Mouse (Mus musculus) G1E (cell line): ENCODE data around the gene Rbms3. TPM values are rescaled to one million over a fixed set of nuclear protein-coding genes. Genes with fewer than 3 reads are reported as not detected.

ENCODE experiments used
- ATAC-seq: 2 replicates; pipeline ENCODE4 v1.8.0; 2016; ENCODE audit warnings: mild to moderate bottlenecking; ENCODE audit not compliant: insufficient number of reproducible peaks, poor library complexity, low FRiP score, severe bottlenecking; ENCODE audit errors: extremely low read depth
- DNase-seq: peaks from one replicate; pipeline ENCODE4 v3.0.0; 2012; ENCODE audit warnings: low spot score
- H3K27me3 ChIP-seq: 2 replicates; pipeline ENCODE4 v1.6.1; 2012; ENCODE audit warnings: mild to moderate bottlenecking, low read length, inconsistent platforms; ENCODE audit not compliant: insufficient read depth
- H3K36me3 ChIP-seq: replicated peaks from 2 replicates; pipeline ENCODE3; 2012; ENCODE audit warnings: mild to moderate bottlenecking, inconsistent platforms
- H3K4me1 ChIP-seq: 2 replicates; pipeline ENCODE4 v1.6.1; 2012; ENCODE audit warnings: low read depth, low read length, inconsistent platforms, mixed read lengths; ENCODE audit not compliant: insufficient read depth
- H3K4me3 ChIP-seq: 2 replicates; pipeline ENCODE4 v1.5.1; 2012; ENCODE audit warnings: low read depth, mild to moderate bottlenecking, inconsistent platforms, low read length, moderate library complexity, mixed read lengths
- H3K9me3 ChIP-seq: replicated peaks from 2 replicates; pipeline ENCODE4 v1.6.1; 2012; ENCODE audit warnings: inconsistent platforms
- CTCF ChIP-seq: IDR thresholded peaks from 2 replicates; pipeline ENCODE4 v1.5.1; 2012; ENCODE audit warnings: low read depth, low read length, inconsistent platforms, mixed read lengths
- GATA1 ChIP-seq: IDR thresholded peaks from 2 replicates; pipeline ENCODE4 v1.6.1; 2012; ENCODE audit warnings: borderline replicate concordance, low read length, inconsistent platforms, mixed read lengths
- GATA2 ChIP-seq: IDR thresholded peaks from 2 replicates; pipeline ENCODE4 v1.6.1; 2012; ENCODE audit warnings: low read depth, low read length, inconsistent platforms, borderline replicate concordance
- POLR2AphosphoS5 ChIP-seq: IDR thresholded peaks from 2 replicates; pipeline ENCODE4 v1.6.1; 2012; ENCODE audit warnings: low read depth, low read length, inconsistent platforms; ENCODE audit not compliant: insufficient replicate concordance
- TAL1 ChIP-seq: conservative IDR thresholded peaks from 2 replicates; pipeline ENCODE4 v1.6.1; 2012; ENCODE audit warnings: low read depth, low read length, inconsistent platforms, mixed read lengths
- polyA plus RNA-seq: library from polyadenylated mRNA; stranded (reverse); fragments of >175 nt; gene quantifications from 2 replicates; pipeline ENCODE4 v1.2.3, GENCODE M21; 2012
- total RNA-seq, 2 experiments: library from RNA; stranded (forward) in 1 of 2; stranded (reverse) in 1 of 2; fragments of 200-1000 nt in 1 of 2; fragments of >200 nt in 1 of 2; fragmentation: Nextera tagmentation in 1 of 2; gene quantifications; 2 replicates each; pipeline ENCODE4 v1.2.3; 2014 to 2017

Rbms3 gene
- total and polyA plus RNA-seq, 3 experiments, result 0.16 TPM; not detected in 2

DNA sequence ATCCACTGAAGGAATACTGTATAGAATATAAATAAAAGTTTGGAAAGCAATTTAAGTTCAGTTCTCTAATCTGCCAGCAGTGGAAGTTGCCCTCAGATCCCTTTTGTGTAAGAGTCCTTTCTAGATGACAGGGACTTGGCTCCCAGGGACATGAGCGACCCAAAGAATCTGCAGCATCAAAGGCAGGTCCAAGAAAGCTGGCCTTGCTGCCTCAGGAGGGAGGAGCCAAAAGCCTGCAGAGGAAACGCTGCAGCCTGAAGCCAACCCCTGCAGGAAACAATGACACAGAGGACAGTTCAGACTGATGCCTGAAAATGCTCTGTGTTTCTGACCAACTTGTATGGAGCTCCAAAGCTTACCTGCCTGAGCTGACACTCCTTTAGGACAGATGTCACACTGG, 656.1 kb downstream of the Rbms3 start:
- ATAC-seq (no peak), DNase-seq (no peak)
- no peak for TF ChIP-seq CTCF
- no peak for TF ChIP-seq GATA2
- Histone ChIP-seq H3K36me3 (no peaks in the 10 kb centered on the region), H3K27me3 (no peaks in the 10 kb centered on the region), H3K4me1 (no peaks in the 10 kb centered on the region), H3K4me3 (no peak overlapping the region), H3K9me3 (peaks cover 52% of the 10 kb centered on the region)

- H3K36me3 ChIP-seq, result no peaks in the 10 kb centered on the region
- no peaks in the 10 kb centered on the region for H3K27me3 ChIP-seq
- no peaks in the 10 kb centered on the region for H3K4me1 ChIP-seq
- H3K9me3 ChIP-seq, result peaks cover 59% of the 10 kb centered on the region
- ATAC-seq, result no peak
- H3K4me3 ChIP-seq, result no peak overlapping the region
- no peak for TF ChIP-seq GATA1
- no peak for TF ChIP-seq POLR2AphosphoS5
- TF ChIP-seq CTCF, result no peak
- no peak for TF ChIP-seq GATA2
- no peak for TF ChIP-seq TAL1
- DNase-seq, result no peak
Measured at GRCm38 (mm10) chr9:116967317-116967716, 662.4 kb downstream of the Rbms3 start.

- H3K9me3 ChIP-seq, result peaks cover 61% of the 10 kb centered on the region
- ATAC-seq, result no peak
Measured at GRCm38 (mm10) chr9:116965691-116966090, 664.0 kb downstream of the Rbms3 start.

DNA sequence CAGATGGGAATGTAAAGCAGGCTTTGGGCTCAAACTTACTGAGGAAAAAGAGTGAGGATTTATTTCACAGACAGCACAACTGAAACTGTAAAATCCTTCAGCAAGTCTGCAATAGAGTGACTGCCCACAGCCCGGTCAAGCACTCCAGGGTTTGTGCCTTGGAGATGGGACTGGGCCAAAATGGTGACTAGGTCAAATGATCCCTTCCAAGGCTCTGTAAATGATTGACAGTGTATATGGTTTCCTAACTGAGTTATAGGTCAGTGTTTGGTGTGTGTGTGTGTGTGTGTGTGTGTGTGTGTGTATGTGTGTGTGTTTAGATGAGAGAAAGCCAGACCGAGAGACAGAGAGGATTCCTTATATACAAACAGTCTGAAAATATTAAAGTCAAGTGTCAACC, 673.6 kb downstream of the Rbms3 start:
- TF ChIP-seq POLR2AphosphoS5 (no peak), CTCF (no peak), GATA1 (no peak), TAL1 (no peak), GATA2 (no peak)
- Histone ChIP-seq H3K27me3 (no peaks in the 10 kb centered on the region), H3K36me3 (no peaks in the 10 kb centered on the region), H3K9me3 (peaks cover 31% of the 10 kb centered on the region), H3K4me3 (no peak overlapping the region), H3K4me1 (no peaks in the 10 kb centered on the region)
- DNase-seq, result no peak
- ATAC-seq, result no peak

More at GRCm38 (mm10) chr9:116965691-116966090, 664.0 kb downstream of the Rbms3 start:
- Histone ChIP-seq H3K4me1 (no peaks in the 10 kb centered on the region), H3K27me3 (no peaks in the 10 kb centered on the region), H3K4me3 (no peak overlapping the region), H3K36me3 (no peaks in the 10 kb centered on the region)
- DNase-seq, result no peak
- no peak for TF ChIP-seq TAL1
- TF ChIP-seq POLR2AphosphoS5, result no peak

GRCm38 (mm10) chr9:116948211-116948610, 681.5 kb downstream of the Rbms3 start:
- DNase-seq (no peak), ATAC-seq (no peak)
- H3K36me3 ChIP-seq, result no peaks in the 10 kb centered on the region
- no peak overlapping the region for H3K4me3 ChIP-seq
- H3K9me3 ChIP-seq, result peaks cover 41% of the 10 kb centered on the region
- TF ChIP-seq TAL1 (no peak), GATA2 (no peak), GATA1 (no peak), POLR2AphosphoS5 (no peak), CTCF (no peak)
- no peaks in the 10 kb centered on the region for H3K27me3 ChIP-seq
- no peaks in the 10 kb centered on the region for H3K4me1 ChIP-seq

DNA sequence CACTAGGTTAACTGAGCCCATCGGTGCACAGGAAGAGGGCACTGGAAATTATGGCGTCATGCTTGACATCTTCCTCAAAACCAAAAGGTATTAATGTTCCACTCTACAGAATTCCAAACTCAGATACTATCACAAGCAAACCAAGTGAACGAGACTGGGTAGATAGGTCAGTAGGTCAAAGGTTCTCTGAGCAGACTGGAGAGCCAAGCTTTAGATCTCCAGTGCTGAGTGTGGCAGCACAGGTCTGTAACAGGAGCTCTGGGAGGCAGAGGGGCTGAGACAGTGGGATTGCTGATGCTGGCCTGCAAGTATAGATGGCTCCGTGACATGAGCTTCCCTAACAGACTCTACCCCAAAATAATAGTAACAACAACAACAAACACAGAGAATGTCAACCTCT, 682.3 kb downstream of the Rbms3 start:
- peaks cover 41% of the 10 kb centered on the region for H3K9me3 ChIP-seq
- ATAC-seq, result no peak
- TF ChIP-seq CTCF (no peak), POLR2AphosphoS5 (no peak), TAL1 (no peak), GATA1 (no peak), GATA2 (no peak)
- DNase-seq, result no peak
- H3K27me3 ChIP-seq, result no peaks in the 10 kb centered on the region
- no peaks in the 10 kb centered on the region for H3K36me3 ChIP-seq
- H3K4me1 ChIP-seq, result no peaks in the 10 kb centered on the region
- H3K4me3 ChIP-seq, result no peak overlapping the region

DNA sequence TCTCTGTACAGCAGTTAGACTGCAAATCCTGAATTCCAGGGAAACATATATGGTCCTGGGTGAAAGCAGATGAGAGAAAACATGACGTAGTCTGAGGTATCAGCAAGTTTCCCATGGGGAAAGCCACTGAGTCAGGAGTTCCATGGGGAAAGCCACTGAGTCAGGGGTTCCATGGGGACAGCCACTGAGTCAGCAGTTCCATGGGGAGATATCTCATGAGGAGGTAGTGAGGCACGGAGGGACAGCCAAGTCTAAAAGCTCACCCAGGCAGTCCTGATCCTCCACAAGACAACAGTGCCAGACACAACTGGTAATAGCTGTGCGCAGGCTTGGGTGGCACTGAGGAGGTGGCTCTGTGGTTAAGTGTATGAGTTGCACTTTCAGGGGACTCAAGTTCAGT, 682.9 kb downstream of the Rbms3 start:
- no peak for TF ChIP-seq GATA1
- TF ChIP-seq TAL1, result no peak
- no peak for TF ChIP-seq POLR2AphosphoS5
- TF ChIP-seq CTCF, result no peak
- TF ChIP-seq GATA2, result no peak
- Histone ChIP-seq H3K27me3 (no peaks in the 10 kb centered on the region), H3K4me3 (no peak overlapping the region), H3K36me3 (no peaks in the 10 kb centered on the region), H3K9me3 (peaks cover 45% of the 10 kb centered on the region), H3K4me1 (no peaks in the 10 kb centered on the region)
- no peak for ATAC-seq
- no peak for DNase-seq
